Mouse (Mus musculus) heart, embryonic 12.5 days (tissue): ENCODE data around the gene Cbx7. TPM values are rescaled to one million over a fixed set of nuclear protein-coding genes. Genes with fewer than 3 reads are reported as not detected.

Experiments used
- ATAC-seq: fragments of 200-750 bp; cut with Nextera tagmentation; 2 replicates; pipeline ENCODE4 v1.8.0; 2017; ENCODE audit warnings: moderate TSS enrichment, moderate library complexity; ENCODE audit not compliant: insufficient number of reproducible peaks, low FRiP score
- H3K27ac ChIP-seq: fragments of 300-500 bp; sonication (generic); 2 replicates; pipeline ENCODE4 v1.5.1; 2016; ENCODE audit warnings: mild to moderate bottlenecking, moderate library complexity; ENCODE audit not compliant: poor library complexity, severe bottlenecking
- H3K27me3 ChIP-seq: fragments of 300-500 bp; sonication (generic); replicated peaks from 2 replicates; pipeline ENCODE4 v1.6.1; 2016; ENCODE audit warnings: mild to moderate bottlenecking, moderate library complexity
- H3K36me3 ChIP-seq: fragments of 300-500 bp; sonication (generic); 2 replicates; pipeline ENCODE4 v1.6.1; 2016; ENCODE audit warnings: mild to moderate bottlenecking, moderate library complexity
- H3K4me1 ChIP-seq: fragments of 300-500 bp; sonication (generic); replicated peaks from 2 replicates; pipeline ENCODE4 v1.6.1; 2016; ENCODE audit warnings: mild to moderate bottlenecking
- H3K4me2 ChIP-seq: fragments of 300-500 bp; sonication (generic); 2 replicates; pipeline ENCODE4 v1.6.1; 2016; ENCODE audit warnings: mild to moderate bottlenecking, moderate library complexity
- H3K4me3 ChIP-seq: fragments of 300-500 bp; sonication (generic); 2 replicates; pipeline ENCODE4 v1.5.1; 2016; ENCODE audit warnings: mild to moderate bottlenecking
- H3K9ac ChIP-seq: fragments of 300-500 bp; sonication (generic); 2 replicates; pipeline ENCODE4 v1.6.1; 2016; ENCODE audit warnings: mild to moderate bottlenecking, moderate library complexity
- H3K9me3 ChIP-seq: fragments of 300-500 bp; sonication (generic); replicated peaks from 2 replicates; pipeline ENCODE4 v1.6.1; 2016; ENCODE audit warnings: mild to moderate bottlenecking, moderate library complexity
- WGBS: fragments of 180-500 bp; shearing (Covaris S2); methylation state at CpG from one replicate; pipeline ENCODE4 v1.1.7; 2016; 5-methylcytosine and 5-hydroxymethylcytosine counted together
- microRNA-seq: library from miRNA; unstranded; fragments of <30 nt; microRNA quantifications from one replicate; pipeline ENCODE4, GENCODE M21; 2017
- polyA plus RNA-seq: library from polyadenylated mRNA; unstranded; fragments of >200 nt; fragmentation: Nextera tagmentation; extraction: Ambion mirVana; gene quantifications from 2 replicates; pipeline ENCODE4 v1.2.1, GENCODE M21; 2016

Cbx7 gene
- polyA plus RNA-seq, 1 experiment from 2014 or later = 1.4 TPM

DNA sequence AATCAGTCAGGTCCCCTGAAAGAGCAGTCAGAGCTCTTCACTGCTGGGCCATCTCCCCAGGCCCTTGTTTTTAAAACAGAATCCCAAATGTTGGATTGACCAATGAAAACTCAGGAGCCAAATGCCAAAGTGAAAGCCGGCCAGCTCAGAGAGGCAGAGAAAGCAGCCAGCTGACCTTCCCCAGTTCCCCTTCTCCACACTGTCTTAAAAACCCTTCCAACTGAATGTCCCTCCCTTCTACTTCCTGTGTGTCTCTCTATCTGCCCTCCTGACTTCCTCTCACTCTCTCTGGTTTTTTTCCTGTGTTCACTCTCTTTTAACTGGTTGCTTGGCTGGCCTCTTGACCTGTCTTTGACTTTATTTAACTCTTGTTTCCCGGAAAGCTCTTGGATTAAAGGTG lies 96.9 kb downstream of the Cbx7 start:
- H3K9me3 ChIP-seq = peaks cover 5% of the 10 kb centered on the region
- 60% methylated on average over 2 of the region's 2 CpGs for WGBS
- no peak overlapping the region for H3K9ac ChIP-seq
- peaks cover 11% of the 10 kb centered on the region for H3K4me1 ChIP-seq
- H3K27ac ChIP-seq = no peak overlapping the region
- no peaks in the 10 kb centered on the region for H3K36me3 ChIP-seq
- no peak overlapping the region for H3K4me3 ChIP-seq
- H3K4me2 ChIP-seq = no peak overlapping the region
- no peak for ATAC-seq
- H3K27me3 ChIP-seq = no peaks in the 10 kb centered on the region

DNA sequence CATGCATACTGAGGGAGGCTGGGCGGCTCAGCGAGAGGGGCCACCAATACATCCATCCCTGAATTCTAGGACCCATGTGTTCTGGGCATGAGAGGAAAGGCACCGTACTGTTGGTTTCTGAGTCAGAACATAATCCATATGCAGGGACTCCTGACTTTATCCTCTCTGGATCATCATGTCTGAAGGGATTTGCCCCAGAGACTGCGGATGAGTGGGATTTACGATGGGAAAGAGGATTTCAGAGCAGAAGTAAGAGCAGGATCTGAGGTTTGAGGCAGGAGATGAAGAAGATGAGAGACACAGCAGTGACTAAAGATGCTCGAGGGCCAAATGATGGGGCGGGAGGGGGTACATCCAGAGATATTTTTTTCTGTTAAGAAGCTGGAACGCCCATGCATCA lies 97.4 kb downstream of the Cbx7 start:
- no peak for ATAC-seq
- 84% methylated on average over 8 of the region's 8 CpGs for WGBS
- H3K4me1 ChIP-seq = peaks cover 7% of the 10 kb centered on the region; the same call in 1 of the 2 replicates
- H3K9ac ChIP-seq = no peak overlapping the region
- H3K27me3 ChIP-seq = no peaks in the 10 kb centered on the region
- H3K4me3 ChIP-seq = no peak overlapping the region
- no peaks in the 10 kb centered on the region for H3K36me3 ChIP-seq
- H3K9me3 ChIP-seq = peaks cover 6% of the 10 kb centered on the region
- H3K27ac ChIP-seq = no peak overlapping the region
- H3K4me2 ChIP-seq = no peak overlapping the region

DNA sequence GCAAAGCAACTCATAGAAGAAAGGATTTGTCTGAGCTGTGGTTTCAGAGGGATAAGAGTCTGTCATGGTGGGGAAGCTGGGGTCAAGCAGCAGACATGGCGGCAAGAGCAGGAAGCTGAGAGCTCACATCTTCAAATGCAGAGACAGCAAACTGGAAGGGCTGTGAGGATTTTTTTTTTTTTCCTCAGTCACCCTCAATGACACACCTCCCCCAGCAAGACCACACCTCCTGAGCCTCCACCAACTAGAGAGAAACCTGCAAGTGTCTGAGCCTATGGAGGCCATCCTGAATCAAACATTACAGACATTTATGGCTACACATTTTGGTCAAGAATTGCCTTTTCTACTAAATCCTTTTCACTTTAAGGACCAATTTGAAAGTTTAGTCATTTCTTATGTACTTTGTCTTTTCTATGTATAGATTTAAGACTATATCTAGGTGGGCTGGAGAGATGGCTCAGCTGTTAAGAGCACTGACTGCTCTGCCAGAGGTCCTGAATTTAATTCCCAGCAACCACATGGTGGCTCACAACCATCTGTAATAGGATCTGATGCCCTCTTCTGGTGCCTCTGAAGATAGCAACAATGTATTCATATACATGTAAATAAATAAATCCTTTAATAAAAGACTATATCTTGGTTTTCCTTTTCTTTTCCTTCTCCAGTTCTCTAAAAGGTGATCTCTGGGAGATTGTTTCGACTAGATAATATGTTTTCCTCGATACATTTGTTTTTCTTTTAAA lies 103.5 kb downstream of the Cbx7 start:
- Histone ChIP-seq H3K4me3 (no peak overlapping the region), H3K27ac (no peak overlapping the region), H3K9me3 (peaks cover 6% of the 10 kb centered on the region), H3K4me2 (no peak overlapping the region), H3K4me1 (no peaks in the 10 kb centered on the region), H3K36me3 (no peaks in the 10 kb centered on the region), H3K27me3 (no peaks in the 10 kb centered on the region), H3K9ac (no peak overlapping the region)
- ATAC-seq = no peak
- WGBS = 72% methylated on average over 3 of the region's 3 CpGs

Small RNA genes within 50 kb of the gene (microRNA-seq; reads per million reads assigned to microRNA genes)
- not detected for gene Mir7213

Other genes with a start within 250 kb of the Cbx7 start
- 4.5 and 4.9 TPM in 2 replicates for gene Sun2, start 228.6 kb downstream of the Cbx7 start, polyA plus RNA-seq
- 37.1 TPM in 2 replicates for gene Dnal4, start 193.3 kb downstream of the Cbx7 start, polyA plus RNA-seq
- 2.6 and 2.7 TPM in 2 replicates for gene Nptxr, start 166.4 kb downstream of the Cbx7 start, polyA plus RNA-seq
- 0.21 TPM in 1 of 2 replicates, not detected in the other for gene Npcd, start 136.9 kb downstream of the Cbx7 start, polyA plus RNA-seq
- gene Cbx6, start 136.4 kb downstream of the Cbx7 start, polyA plus RNA-seq = 34.5 and 38.0 TPM in 2 replicates
- gene Apobec3, start 79.5 kb downstream of the Cbx7 start, polyA plus RNA-seq = 11.2 and 12.2 TPM in 2 replicates
- 1.7 and 2.3 TPM in 2 replicates for gene Pdgfb, start 43.9 kb upstream of the Cbx7 start, polyA plus RNA-seq
- 17.2 and 19.0 TPM in 2 replicates for gene Syngr1, start 120.2 kb upstream of the Cbx7 start, polyA plus RNA-seq
- 601 and 631 TPM in 2 replicates for gene Rpl3, start 120.7 kb upstream of the Cbx7 start, polyA plus RNA-seq
- gene Tab1, start 162.0 kb upstream of the Cbx7 start, polyA plus RNA-seq = 30.5 TPM in 2 replicates
- gene Mgat3, start 202.6 kb upstream of the Cbx7 start, polyA plus RNA-seq = 1.4 TPM in 2 replicates